Mouse (Mus musculus): ENCODE measurements at regions not wholly inside any gene's neighbourhood (a gene's known extent, or its start where the extent isn't known, plus 50 kb on each side); places are given as distances from the start of the nearest gene placed in this dataset.

DNA sequence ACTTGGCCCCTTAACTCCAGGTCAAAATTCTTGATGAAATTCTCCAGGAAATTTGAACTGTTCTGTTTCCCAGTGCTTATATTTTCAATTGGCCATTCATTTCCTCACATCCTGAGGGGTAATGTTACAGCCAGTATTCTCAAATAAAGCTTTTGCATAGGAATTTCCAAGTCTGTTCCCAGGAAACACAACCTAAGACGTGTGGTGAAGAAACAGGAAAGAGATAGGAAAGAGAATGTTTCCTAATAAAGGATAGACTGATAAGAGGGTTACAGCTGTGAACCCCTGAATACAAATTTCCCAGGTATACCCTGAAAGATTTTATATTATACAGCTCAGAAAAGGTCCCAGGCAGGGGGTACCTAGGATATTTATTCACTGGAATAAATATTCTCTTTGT is 108.0 kb upstream of the Slc22a22 start:
- Histone ChIP-seq H3K4me1 (ENCODE audit: insufficient read depth) (no peaks in the 10 kb centered on the region), H3K4me3 (ENCODE audit: low read depth, low read length) (no peak overlapping the region), H3K4me2 (ENCODE audit: low read depth, low read length) (no peak overlapping the region), H3K27me3 (ENCODE audit: insufficient read depth, low read length) (no peaks in the 10 kb centered on the region), H3K9ac (replicated peaks) (no peak overlapping the region), H3K27ac (ENCODE audit: low read depth) (no peak overlapping the region), H3K9me3 (ENCODE audit: low read length) (no peaks in the 10 kb centered on the region), H3K36me3 (replicated peaks; ENCODE audit: insufficient read depth, low read length) (no peaks in the 10 kb centered on the region)
- no peak for DNase-seq
- 24% methylated on average over 1 of the region's 1 CpGs for WGBS (ENCODE audit: insufficient replicate concordance)
- ATAC-seq = no peak
- TF ChIP-seq EP300 (IDR thresholded peaks at IDR 0.05; ENCODE audit: low read depth) (no peak), CTCF (IDR thresholded peaks at IDR 0.05; ENCODE audit: low read depth) (no peak)

DNA sequence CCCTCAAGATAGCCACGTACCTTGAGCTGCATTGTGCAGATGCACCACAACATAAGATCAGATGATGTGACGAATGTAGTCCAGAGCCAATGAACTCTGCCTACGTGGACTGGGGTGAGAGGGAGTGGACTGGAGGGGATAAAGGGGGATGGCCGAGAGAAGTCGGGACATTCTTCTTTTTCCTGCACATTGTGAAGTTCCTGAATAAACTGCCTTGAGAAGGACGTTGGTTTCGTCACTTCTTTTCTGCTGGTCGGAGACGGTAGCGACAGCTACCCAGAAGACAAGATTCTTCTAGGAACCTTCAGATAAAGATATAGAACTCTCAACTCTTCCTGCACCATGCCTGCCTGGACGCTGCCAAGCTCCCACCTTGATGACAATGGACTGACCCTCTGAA is 107.1 kb upstream of the Slc22a22 start:
- WGBS (ENCODE audit: insufficient replicate concordance) = 77% methylated on average over 11 of the region's 11 CpGs
- H3K4me1 ChIP-seq (ENCODE audit: insufficient read depth) = no peaks in the 10 kb centered on the region
- ATAC-seq (no peak), DNase-seq (no peak)
- TF ChIP-seq CTCF (IDR thresholded peaks at IDR 0.05; ENCODE audit: low read depth) (no peak), EP300 (IDR thresholded peaks at IDR 0.05; ENCODE audit: low read depth) (no peak)
- H3K36me3 ChIP-seq (replicated peaks; ENCODE audit: insufficient read depth, low read length) = no peaks in the 10 kb centered on the region
- no peaks in the 10 kb centered on the region for H3K27me3 ChIP-seq (ENCODE audit: insufficient read depth, low read length)
- H3K4me3 ChIP-seq (ENCODE audit: low read depth, low read length) = no peak overlapping the region
- no peak overlapping the region for H3K9ac ChIP-seq (replicated peaks)
- no peaks in the 10 kb centered on the region for H3K9me3 ChIP-seq (ENCODE audit: low read length)
- no peak overlapping the region for H3K27ac ChIP-seq (ENCODE audit: low read depth)
- H3K4me2 ChIP-seq (ENCODE audit: low read depth, low read length) = no peak overlapping the region

DNA sequence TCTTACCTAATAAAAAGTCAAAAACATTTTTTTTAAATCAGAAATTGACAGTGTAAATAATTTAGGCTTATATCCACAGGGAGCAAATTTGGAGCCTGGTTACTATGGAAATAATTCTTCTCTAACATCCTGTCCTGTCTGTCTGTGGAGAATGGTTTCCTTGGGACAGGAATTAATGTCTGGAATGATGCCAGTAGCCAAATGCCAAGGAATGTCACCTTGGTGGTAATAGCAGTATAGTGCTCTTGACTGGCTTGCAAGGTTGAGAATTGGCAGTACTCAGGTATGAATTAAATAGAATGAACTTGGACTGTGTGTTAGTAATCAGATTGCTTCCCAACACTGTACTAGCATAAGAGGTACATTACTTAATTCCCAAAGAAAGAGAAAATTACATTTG is 103.8 kb upstream of the Slc22a22 start:
- H3K27me3 ChIP-seq (ENCODE audit: insufficient read depth, low read length) = no peaks in the 10 kb centered on the region
- no peaks in the 10 kb centered on the region for H3K4me1 ChIP-seq (ENCODE audit: insufficient read depth)
- no peak overlapping the region for H3K4me2 ChIP-seq (ENCODE audit: low read depth, low read length)
- no peak overlapping the region for H3K4me3 ChIP-seq (ENCODE audit: low read depth, low read length)
- no peaks in the 10 kb centered on the region for H3K9me3 ChIP-seq (ENCODE audit: low read length)
- ATAC-seq (no peak), DNase-seq (no peak)
- H3K36me3 ChIP-seq (replicated peaks; ENCODE audit: insufficient read depth, low read length) = no peaks in the 10 kb centered on the region
- TF ChIP-seq CTCF (IDR thresholded peaks at IDR 0.05; ENCODE audit: low read depth) (no peak), EP300 (IDR thresholded peaks at IDR 0.05; ENCODE audit: low read depth) (no peak)
- no peak overlapping the region for H3K9ac ChIP-seq (replicated peaks)
- H3K27ac ChIP-seq (ENCODE audit: low read depth) = no peak overlapping the region

DNA sequence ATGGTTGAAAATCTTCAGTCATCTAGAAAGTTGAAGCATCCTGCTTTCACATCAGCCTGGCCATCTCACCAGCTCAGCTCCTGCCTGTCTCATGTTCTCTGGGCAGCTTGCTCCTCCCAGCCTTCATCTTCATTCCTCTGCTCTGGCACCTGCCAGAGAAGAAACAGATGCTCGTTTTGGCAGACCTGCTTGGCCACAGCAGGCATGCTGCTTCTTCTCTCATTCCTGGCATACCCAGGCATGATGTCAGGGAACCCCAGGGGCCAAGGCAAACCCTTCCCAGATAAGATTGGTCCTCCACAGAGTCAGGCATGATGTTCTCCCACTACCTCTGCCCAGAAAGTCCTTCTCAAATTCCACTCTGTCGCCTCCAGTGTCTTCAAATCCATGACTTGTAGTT is 101.4 kb upstream of the Slc22a22 start:
- Histone ChIP-seq H3K4me1 (ENCODE audit: insufficient read depth) (no peaks in the 10 kb centered on the region), H3K4me2 (ENCODE audit: low read depth, low read length) (no peak overlapping the region), H3K27ac (ENCODE audit: low read depth) (no peak overlapping the region), H3K9ac (replicated peaks) (no peak overlapping the region), H3K4me3 (ENCODE audit: low read depth, low read length) (no peak overlapping the region), H3K36me3 (replicated peaks; ENCODE audit: insufficient read depth, low read length) (no peaks in the 10 kb centered on the region), H3K27me3 (ENCODE audit: insufficient read depth, low read length) (no peaks in the 10 kb centered on the region), H3K9me3 (ENCODE audit: low read length) (no peaks in the 10 kb centered on the region)
- ATAC-seq (no peak), DNase-seq (no peak)
- TF ChIP-seq EP300 (IDR thresholded peaks at IDR 0.05; ENCODE audit: low read depth) = no peak
- TF ChIP-seq CTCF (IDR thresholded peaks at IDR 0.05; ENCODE audit: low read depth) = no peak
- WGBS (ENCODE audit: insufficient replicate concordance) = 40% methylated on average over 2 of the region's 2 CpGs

DNA sequence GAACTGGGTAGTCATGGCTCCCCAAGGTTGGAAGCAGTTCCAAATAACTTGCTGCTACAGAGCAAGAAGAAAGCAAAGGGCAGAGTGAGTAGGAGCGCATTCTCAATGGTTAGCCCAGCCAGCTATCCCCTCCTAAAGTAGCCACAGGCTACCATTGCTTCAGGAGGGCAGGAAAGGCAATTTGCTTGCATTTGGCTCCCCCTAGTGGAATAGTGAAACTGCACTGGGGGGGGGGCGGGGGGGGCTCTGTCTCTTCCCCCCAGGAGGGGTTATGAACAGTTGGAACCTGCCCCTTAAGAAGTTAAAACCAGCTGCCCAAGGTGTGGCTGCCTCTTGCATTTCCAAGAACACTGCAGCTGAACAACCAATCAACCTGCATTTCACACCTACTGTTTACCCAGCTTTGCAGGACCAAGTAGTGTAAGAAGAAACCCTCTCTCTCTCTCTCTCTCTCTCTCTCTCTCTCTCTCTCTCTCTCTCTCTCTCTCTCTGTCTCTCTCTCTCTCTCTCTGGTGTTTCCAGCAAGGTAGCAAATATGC is 96.7 kb upstream of the Slc22a22 start:
- Histone ChIP-seq H3K27me3 (ENCODE audit: insufficient read depth, low read length) (no peaks in the 10 kb centered on the region), H3K9ac (replicated peaks) (no peak overlapping the region), H3K27ac (ENCODE audit: low read depth) (no peak overlapping the region), H3K4me1 (ENCODE audit: insufficient read depth) (no peaks in the 10 kb centered on the region), H3K4me3 (ENCODE audit: low read depth, low read length) (no peak overlapping the region), H3K36me3 (replicated peaks; ENCODE audit: insufficient read depth, low read length) (no peaks in the 10 kb centered on the region), H3K4me2 (ENCODE audit: low read depth, low read length) (no peak overlapping the region), H3K9me3 (ENCODE audit: low read length) (no peaks in the 10 kb centered on the region)
- ATAC-seq = no peak
- WGBS (ENCODE audit: insufficient replicate concordance) = 31% methylated on average over 2 of the region's 2 CpGs
- no peak for DNase-seq
- no peak for TF ChIP-seq EP300 (IDR thresholded peaks at IDR 0.05; ENCODE audit: low read depth)
- no peak for TF ChIP-seq CTCF (IDR thresholded peaks at IDR 0.05; ENCODE audit: low read depth)

DNA sequence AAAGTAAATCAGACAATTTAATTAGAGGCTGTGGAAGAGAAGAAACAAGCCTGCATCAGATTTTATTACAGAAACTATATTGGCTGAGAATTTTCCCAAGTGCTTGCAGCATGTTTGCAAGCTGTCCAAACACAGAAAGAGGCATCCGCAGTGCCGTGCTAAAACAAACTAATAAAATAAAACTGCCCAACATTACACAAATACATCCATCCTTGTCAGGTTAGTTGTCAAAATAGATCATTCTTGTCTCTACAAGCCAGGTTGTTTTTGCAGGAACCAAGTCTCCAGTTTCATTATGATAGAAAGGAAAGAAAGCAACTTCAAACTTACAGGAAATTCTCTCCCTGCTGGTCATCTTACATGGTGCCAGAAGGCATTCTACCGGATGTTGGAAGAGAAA is 95.0 kb upstream of the Slc22a22 start:
- H3K27me3 ChIP-seq (ENCODE audit: insufficient read depth, low read length) = no peaks in the 10 kb centered on the region
- ATAC-seq = no peak

More for the DNA sequence above, 95.0 kb upstream of the Slc22a22 start:
- Histone ChIP-seq H3K9me3 (ENCODE audit: low read length) (no peaks in the 10 kb centered on the region), H3K4me1 (ENCODE audit: insufficient read depth) (no peaks in the 10 kb centered on the region), H3K27ac (ENCODE audit: low read depth) (no peak overlapping the region), H3K36me3 (replicated peaks; ENCODE audit: insufficient read depth, low read length) (no peaks in the 10 kb centered on the region), H3K4me3 (ENCODE audit: low read depth, low read length) (no peak overlapping the region), H3K4me2 (ENCODE audit: low read depth, low read length) (no peak overlapping the region), H3K9ac (replicated peaks) (no peak overlapping the region)
- TF ChIP-seq EP300 (IDR thresholded peaks at IDR 0.05; ENCODE audit: low read depth) (no peak), CTCF (IDR thresholded peaks at IDR 0.05; ENCODE audit: low read depth) (no peak)
- WGBS (ENCODE audit: insufficient replicate concordance) = 65% methylated on average over 3 of the region's 3 CpGs
- DNase-seq = no peak
